Mouse (Mus musculus) skeletal muscle tissue, adult 2 months (tissue): ENCODE results near the gene Rexo1.
"Not testable (repeated sequence)": the region's sequence is repeated elsewhere in the genome, so short reads cannot be mapped to it uniquely, and the experiment has no call there.

ENCODE experiments used
- DNase-seq: peaks from one replicate; pipeline ENCODE4 v3.0.0-alpha.2; 2012; ENCODE audit warnings: low read depth, low spot score

Gene Rexo1

DNA sequence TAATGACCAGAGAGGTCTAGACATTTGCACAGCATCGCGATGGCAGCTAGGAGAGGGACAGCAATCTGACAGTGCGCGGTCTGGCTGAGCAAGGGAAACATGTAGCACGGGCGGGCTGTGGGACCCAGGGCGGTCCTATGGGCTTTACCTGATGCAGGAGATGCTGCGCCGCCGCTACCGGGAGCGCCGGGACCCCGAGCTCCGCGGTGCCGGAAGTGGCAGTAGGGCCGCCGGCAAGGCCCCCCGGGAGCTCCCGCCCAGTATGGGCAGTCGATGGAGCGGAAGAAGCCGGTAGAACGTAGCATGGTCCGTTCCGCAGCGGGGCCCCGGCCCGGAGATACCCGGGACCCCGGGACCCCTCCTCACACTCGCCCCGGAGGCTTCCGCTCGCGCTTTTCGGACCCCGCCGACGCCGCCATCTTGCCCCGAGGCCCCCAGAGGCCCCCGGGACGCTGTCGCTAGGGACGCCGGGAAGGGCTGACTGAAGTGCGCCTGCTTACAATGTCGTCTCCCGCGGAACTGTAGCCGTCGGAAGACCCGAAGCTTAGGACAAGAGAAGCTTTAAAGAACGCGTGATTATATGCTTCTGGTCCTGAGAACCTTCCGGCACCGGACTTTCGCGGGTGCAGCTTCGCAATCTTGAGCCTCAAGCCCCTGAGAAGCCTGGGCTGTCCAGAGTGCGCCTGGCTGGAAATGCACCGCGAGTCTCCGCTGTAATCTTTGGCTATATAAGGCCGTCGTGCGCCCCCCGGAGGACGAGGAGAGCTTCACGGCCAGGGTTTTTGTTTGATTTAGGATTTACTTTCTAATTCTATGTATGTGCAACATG lies at the start of gene Rexo1:
Gene Rexo1, minus strand, starts transcription at position 445 of the 829 bp plus-strand sequence.
- DNase-seq = peak; percentile 85

DNA sequence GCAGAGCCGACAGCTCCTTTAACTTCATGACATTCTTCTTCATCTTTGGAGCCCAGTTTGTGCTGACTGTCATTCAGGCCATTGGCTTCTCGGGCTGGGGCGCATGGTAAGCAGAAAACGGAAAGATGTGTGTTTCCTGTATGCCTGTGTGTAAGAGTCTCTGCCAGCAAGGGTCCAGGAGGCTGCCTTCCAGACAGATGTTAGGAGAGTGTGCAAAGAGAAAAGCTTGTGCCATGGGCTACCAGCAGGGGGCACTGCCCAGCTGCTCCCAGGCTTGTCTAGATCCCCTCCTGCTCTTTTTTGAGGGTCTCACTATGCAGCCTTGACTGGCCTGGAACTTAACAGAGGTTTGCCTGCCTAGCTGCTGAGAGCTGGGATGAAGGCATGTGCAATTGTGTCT lies 49.7 kb upstream of the Rexo1 start:
- DNase-seq = no peak

DNA sequence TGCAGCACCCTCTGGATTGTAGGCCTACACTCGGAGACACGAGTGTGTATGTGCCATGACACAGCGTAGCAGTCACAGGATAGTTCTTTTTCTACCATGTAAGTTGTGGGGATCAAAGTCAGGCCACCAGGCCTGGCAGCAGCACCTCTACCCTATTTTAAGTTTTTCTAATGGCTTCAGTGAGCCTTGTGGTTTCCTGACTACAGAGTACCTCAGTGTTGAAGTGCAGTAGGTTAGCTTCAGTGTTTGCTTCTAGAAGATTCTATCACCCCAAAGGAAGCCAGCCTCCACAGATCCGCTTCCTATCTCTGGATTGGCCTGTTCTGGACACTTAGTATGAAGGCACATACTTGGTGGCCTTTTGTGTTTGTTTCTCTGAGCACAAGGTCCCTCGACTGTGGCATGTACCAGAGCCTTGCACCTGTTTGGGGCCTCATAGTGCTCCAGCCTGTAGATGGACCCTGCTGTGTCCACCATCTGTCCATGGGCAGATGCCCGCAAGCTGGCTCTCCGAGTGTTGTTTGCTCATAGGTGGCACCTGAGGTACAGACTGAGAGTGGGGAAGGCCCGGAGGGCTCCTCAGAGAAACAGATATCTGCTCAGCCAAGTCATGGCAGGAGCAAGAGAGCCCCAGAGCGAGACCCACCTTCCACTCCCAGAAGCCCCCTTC lies 48.9 kb upstream of the Rexo1 start:
- DNase-seq = no peak

DNA sequence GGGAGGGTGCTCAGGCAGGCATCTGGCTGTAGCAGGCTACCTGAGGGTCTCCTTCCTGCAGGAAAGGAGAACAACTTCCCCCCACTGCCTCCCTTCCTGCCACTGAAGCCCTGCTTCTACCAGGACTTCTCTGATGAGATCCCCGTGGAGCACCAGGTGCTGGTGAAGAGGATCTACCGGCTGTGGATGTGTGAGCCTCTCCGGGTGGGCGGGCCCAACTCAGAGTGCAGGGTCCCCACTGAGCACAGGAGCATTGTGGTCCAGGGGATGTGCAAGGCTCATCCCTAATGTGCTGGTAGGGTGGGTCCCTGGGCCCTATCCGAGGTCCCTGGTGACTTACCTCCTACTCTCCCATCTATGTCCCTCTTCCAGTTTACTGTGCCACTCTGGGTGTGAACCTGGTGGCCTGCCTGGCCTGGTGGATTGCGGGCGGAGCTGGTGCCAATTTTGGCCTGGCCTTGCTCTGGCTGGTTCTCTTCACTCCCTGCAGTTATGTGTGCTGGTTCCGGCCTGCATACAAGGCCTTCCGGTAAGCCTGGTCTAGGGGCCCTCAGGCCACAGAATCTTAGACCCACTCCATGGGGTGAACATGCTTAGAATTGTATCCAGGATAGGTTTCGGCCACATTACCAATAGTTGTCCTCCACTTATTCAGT lies 48.0 kb upstream of the Rexo1 start:
- DNase-seq = no peak

DNA sequence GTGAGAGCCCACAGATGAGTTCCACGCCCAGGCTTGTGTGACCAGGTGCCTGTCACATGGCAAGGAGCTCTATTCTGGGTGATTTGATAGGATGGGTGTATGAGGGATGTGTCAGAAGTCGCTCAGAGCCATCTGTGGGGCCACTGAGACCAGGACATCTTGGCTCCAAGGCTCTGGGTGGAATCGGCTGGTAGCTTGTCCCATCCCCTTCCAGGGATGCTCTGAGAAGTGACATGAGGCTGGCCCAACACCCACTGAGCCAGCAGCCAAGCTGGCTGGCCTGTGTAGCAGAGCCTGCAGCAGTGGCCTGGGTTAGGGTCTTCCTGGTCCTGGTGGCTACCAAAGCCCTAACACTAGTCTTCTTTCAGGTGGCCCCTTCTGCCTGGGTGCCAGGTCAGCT lies 47.1 kb upstream of the Rexo1 start:
- no peak for DNase-seq

DNA sequence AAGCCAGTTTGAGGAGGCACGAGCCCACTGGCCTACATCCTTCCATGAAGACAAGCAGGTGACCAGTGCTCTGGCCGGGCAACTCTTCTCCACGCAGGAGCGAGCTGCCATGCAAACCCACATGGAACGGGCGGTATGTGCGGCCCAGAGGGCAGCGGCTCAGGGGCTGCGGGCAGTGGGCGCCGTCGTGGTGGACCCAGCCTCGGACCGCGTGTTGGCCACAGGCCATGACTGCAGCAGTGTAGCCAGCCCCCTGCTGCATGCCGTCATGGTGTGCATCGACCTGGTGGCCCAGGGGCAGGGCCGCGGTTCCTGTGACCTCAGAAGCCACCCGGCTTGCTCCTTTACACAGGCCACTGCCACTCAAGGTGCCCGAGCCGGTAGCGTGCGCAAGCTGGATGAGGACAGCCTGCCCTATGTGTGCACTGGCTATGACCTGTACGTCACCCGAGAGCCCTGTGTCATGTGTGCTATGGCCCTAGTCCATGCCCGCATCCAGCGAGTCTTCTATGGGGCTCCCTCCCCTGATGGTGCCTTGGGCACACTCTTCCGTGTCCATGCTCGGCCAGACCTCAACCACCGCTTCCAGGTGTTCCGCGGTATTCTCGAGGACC lies 45.5 kb upstream of the Rexo1 start:
- DNase-seq = no peak

DNA sequence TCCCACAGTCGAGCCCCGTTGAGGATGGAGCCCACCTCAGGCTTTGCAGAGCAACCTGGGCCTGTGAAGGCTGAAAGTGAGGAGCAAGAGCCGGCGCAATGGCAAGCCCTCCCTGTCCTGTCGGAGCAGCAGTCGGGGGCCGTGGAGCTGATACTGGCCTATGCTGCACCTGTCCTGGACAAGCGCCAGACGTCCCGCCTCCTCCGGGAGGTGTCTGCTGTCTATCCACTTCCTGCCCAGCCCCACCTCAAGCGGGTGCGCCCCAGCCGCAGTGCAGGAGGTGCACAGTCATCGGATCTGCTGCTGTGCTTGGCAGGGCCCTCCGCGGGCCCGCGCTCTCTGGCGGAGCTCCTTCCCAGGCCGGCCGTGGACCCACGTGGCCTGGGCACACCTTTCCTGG lies 44.9 kb upstream of the Rexo1 start:
- DNase-seq = no peak

DNA sequence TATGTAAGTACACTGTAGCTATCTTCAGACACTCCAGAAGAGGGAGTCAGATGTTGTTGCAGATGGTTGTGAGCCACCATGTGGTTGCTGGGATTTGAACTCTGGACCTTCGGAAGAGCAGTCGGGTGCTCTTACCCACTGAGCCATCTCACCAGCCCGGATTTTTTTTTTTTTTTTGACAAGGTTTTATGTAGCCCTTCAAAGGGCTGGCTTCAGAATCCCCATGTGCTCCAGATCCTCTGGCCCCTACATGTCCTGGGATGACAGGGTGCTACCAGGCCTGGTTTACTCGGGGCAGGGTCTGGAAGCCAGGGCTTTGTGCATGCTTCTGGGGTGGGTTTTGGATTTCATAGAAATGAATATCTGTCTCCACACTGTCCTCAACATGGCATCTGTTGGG lies 44.4 kb upstream of the Rexo1 start, which contains the start of gene Gm49322:
Gene Gm49322, plus strand, starts transcription at position 301 of the 400 bp plus-strand sequence.
- not testable (repeated sequence) for DNase-seq

DNA sequence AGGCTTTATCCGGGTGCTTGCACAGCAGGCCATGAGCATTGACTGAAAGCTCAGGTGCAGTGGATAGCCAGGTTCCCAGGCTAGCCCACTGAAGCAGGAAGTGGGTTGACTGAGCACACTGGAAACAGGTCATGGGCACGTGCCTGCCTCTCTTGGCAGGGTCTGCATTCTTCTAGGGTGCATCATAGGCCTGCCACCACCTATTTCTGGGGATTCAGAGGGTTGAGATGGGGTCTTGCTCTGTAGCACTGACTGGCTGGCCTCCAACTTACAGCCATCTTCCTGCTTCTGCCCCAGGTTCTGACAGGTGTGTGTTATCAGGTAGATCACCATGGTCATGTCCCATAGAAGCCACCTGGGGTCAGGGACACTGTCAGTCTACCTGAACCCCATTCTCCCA lies 43.6 kb upstream of the Rexo1 start:
- DNase-seq = no peak

DNA sequence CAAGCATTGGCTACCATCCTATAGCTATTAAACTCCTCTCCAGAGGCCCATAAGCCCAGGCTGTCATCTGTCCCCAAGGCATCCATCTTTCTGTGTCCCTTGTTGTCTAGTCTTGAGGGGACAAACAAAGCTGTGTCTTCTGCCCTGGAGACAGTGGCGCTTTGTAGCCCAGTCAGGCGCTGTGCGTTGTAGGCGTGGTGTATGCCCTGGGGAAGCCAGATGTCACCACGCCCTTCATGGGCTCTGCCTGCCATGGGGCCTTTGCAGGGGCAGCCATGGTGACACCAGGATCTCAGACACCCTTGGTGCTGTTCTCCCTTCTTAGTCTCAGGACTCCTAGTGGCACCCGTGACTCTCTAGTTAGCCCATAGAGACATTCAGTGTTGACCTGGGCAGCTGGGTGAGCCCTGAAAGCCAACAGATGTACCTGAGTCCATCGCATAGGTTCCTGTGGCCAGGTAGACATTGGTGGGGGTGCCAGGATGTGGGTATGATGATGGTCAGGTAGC lies 42.7 kb upstream of the Rexo1 start:
- DNase-seq = no peak

DNA sequence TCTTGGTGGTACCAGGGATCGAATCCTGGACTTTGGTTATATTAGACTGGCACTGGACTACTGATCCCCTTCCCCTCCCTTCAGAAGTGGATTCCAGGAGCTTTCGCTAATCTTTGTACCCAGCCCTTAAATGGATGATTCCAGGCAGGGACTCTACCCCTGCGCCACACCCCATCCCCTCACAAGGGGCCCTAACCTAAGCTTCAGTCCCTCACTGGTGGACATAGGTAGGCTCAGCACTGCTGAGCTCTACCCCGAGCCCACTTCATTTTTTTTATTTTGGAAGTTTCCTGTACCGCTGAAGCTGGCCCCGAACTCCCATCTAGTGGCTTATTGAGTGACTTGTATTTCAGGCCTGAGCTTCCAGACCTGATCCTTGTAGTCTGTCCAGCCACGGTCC lies 42.0 kb upstream of the Rexo1 start:
- no peak for DNase-seq

DNA sequence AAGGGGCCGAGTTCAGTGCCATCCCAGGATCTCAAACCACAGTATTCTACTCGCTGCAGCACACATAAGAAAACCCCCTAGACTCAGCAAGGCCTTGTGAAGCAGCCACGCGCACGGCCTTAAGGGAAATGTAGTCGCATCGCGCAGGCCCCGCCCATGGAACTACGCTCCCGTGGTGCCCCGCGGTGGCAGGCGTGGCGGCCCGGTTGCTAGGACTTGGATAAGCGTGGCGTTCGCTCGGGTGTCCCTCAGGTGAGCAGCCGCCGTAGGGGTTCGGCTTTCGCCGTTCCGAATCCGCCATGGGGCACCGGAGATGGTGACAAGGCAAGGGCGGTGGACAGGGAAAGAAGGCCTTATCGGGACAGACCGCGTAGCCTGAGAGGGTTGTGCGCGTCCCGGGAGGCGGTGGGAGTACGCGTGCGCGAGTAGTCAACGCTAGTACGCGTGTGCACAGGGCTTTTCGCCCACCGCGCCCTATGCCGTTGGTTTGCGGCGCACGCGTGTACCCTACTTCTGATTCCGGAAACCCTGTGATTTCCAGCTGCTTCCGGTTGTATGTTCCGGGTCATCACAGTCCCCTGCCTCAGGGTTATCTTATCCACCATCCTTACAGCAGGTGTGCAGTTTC lies 41.5 kb upstream of the Rexo1 start, which contains the start of the genes Scamp4 and Adat3:
Gene Scamp4, plus strand, starts transcription at position 175 of the 628 bp plus-strand sequence.
Gene Adat3, plus strand, starts transcription at position 183 of the 628 bp plus-strand sequence.
- peak; percentile 88 for DNase-seq

DNA sequence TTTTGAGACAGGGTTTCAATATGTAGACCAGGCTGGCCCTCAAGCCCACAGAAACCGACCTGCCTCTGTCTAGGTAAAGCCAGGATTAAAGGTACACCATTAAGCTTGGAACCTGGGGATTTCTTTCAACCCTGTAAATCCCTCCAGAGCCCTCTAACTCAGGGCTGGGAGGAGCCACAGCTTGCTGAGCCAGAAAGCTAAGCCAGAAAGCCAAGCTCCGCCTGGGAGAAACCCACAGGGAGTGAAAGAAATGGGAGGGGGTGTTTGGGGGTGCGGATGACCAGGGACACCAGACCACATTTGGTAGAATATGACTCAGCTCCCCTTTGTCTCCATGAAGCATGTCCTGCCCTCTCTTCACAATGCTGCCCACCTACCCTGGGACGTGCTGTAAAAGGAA lies 35.0 kb upstream of the Rexo1 start:
- DNase-seq = no peak

DNA sequence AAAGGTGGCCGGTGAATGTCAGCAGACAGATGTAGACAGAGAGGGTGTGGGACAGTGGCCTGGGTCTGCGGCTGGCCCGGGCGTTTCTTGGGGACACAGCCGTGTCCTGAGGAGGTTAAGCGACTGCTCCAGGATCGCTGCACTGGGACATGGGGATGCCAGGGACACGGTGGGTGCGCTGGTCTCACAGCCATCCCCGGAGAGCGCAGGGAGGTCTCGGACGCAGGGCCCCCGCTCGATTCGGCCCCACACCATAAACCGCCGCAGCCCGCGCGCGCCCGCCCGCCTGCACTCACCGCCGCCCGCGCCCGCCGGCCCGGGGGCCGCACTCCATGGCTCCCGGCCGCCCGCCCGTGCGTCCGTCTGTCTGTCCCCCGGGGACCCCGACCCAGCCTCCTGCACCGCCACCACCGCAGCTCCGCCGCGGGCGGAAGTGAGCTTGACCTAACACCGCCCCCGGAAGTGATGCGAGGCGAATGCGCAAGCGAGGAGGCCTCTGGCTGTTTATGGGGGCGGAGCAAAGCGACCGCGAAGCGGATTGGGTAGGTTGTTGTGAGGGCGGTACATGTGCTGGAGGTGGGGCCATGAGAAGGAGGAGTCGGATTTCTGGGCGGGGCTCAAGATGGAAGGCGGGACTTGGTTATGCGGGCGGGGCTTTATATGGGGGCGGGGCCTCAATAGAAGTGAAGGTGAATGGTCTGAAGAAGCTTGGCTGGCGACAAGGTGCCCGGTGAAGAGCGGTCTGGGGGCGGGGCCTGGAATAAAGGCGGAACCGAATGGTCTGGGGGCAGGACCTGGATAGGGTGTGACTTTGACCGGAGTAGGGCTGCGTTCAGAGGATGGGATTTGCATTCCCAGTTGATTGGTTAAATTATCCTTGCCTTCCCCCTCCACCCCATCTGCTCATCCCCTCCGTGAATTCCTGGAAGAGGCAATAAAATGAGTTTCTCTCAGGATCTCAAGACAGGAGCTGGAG lies 28.8 kb upstream of the Rexo1 start, which contains the start of gene Abhd17a:
Gene Abhd17a, minus strand, starts transcription at position 463 of the 976 bp plus-strand sequence.
- DNase-seq = peak; percentile 98

DNA sequence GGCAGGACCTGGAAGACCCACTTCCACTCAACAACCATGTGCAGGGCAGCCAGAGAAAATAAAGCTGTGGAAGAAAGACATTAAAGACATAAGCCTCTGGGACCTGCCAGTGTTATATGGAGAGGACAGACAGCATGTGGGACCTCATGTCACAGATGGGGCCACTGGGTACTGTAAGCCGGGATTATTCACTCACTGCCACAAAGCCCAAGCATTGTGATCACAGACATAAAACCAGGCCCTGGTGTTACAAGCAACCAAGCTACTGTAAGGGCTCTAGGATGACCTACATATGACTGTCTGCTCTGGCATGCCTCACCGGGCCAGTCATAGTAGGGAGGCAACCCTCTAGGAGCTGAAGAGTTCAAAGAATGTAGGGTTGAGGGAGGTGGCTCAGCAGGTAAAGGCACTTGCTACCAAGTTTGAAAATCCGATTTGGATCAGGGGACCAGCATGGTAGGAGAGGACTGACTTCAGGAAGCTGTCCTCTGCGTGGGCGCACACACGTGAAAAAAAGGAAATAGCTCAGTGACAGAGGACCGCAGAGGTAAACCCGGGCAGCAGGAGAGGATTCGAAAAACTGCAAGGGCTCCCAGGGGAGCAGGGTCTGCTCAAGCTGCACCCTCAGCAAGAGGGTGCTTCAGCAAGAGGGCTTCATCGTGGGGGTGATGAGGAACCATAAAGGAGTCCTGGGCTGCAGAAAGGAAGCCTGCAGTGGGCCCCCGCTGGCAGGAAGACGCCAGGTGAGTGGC lies 27.9 kb upstream of the Rexo1 start:
- DNase-seq = no peak

DNA sequence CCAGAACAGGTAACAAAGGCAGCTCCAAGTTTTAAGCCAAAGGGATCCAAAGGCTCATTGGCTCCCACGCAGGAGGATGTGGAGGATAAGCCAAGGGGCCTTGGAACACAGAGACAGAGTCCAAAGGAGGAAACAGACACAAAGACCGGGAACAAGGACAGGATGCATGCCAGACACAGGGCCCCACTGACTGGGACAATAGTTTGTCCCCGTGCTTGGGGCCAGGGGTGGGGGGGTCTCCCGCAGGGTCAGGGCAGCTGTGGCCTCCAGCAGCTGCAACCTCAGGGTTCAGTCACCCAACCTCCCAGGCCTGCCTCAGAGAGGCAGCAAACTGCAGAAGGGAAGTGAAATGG lies 25.9 kb upstream of the Rexo1 start:
- DNase-seq = no peak

DNA sequence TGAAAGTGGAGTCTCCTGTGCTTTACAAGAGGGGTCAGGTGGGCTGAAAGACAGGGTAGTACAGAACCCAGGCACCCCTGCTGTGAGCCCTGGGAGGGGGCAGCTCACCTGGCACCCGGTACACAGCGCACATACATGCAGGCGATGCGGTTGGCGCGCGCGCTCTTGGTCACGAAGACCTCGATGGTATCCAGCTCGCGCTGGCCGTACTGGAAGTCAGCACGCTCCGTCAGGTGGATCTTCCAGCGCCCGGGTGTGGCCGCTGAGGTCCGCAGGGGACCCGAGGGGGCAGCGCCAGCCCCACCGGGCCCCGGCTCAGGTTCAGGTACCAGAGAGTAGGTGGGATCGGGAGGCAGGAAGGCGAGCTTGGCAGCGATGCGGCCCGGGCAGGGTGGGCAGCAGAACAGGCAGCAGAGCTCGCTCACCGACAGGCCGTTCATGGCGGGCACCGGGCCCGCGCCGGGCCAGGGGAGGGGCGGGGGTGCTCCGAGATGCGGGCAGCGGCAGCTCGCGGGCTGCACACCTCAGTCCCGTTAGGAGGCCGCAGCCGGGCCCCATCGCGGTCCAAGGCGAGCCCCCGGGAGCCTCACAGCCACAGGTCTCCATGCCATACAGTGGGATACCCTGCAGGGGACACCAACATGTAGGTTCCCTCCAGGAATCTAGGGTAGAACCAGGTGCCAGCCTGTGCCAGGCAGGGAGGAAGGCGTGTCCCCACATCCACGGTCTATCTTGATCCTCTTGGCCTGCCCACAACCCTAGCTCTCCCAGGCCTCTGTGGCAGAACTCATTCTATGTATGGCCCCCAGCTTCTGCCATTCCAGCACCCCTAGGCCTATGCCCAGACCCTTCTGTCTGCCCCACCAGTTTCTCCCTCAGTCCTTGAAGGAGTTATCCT lies 25.3 kb upstream of the Rexo1 start:
- DNase-seq = no peak

DNA sequence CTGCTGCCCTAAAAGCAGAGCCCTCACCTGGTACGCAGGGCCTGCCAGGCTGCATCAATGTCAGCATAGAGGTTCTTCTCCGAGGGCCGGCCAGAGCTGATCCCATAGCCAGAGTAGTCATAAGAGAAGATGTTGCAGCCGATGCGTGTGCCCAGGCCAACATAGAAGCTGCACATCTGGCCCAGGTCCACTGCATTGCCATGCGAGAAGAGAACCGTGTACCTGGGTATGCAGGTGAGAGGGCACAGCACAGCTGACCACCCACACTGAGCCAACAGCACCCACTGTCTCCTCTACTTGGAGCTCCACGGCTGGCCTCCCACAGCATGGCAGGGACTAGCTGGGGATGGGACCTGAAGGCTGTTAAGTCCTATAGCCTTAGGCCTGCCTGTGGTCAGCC lies 24.2 kb upstream of the Rexo1 start:
- DNase-seq = no peak
